Mouse (Mus musculus): Measurements from ENCODE around the gene Efemp2.

Efemp2 gene

DNA sequence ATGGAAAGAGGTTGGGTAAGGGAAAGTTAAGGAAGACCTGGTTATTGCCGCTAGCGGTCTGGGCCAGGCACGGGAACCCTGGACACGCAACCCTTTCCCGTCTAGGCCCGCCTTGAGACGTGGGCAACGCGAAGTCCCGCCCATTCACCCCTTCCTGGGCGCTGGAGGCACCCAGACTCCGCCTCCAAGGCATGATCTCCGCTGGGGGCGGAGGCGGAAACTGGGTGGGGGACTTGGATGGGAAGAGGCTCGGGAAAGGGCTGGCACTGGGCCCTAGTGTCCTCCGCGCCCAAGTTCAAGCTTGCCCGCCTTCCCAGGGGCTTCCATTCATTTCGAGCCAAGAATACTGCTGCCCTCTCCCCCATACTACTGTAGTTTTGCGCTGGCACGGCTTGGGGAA is at the start of gene Efemp2:
Efemp2 (plus strand) TSS at position 235 of the 400 bp plus-strand sequence.
- peak; percentile 72 for DNase-seq

DNA sequence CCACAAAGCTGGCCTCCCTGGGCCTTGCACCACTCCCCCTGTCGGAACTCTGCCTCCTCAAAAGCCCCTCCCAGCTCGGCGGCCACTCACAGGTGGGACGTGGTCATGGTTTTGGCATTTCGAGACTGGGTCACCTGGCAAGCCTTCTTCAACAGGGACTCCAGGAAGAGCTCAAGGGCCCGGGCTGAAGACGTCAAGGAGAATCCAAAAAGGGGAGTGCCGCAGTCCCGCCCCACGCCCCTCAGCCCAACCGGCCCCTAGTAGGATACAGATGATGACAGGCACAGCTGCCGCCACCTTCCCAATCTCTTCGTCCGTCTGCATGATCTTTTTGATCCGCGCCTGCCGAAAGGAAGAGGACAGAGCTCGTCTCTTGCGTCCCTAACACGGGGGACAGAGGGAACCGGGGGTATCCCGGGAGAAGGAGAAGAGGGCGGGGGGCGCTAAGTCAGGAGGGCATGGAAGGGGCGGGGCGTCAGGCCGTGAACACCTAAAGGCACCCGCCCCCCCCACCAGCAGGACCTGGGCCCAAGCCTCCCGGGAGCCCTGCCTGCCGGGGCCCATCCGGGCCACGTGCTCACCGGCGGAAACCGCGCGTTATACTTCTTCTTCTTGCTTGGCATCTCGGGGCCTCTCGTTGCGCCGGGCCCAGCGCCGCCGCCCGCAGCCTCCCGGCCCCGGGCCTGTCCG is 49.5 kb upstream of the Efemp2 start:
- peak; percentile 79 for DNase-seq

DNA sequence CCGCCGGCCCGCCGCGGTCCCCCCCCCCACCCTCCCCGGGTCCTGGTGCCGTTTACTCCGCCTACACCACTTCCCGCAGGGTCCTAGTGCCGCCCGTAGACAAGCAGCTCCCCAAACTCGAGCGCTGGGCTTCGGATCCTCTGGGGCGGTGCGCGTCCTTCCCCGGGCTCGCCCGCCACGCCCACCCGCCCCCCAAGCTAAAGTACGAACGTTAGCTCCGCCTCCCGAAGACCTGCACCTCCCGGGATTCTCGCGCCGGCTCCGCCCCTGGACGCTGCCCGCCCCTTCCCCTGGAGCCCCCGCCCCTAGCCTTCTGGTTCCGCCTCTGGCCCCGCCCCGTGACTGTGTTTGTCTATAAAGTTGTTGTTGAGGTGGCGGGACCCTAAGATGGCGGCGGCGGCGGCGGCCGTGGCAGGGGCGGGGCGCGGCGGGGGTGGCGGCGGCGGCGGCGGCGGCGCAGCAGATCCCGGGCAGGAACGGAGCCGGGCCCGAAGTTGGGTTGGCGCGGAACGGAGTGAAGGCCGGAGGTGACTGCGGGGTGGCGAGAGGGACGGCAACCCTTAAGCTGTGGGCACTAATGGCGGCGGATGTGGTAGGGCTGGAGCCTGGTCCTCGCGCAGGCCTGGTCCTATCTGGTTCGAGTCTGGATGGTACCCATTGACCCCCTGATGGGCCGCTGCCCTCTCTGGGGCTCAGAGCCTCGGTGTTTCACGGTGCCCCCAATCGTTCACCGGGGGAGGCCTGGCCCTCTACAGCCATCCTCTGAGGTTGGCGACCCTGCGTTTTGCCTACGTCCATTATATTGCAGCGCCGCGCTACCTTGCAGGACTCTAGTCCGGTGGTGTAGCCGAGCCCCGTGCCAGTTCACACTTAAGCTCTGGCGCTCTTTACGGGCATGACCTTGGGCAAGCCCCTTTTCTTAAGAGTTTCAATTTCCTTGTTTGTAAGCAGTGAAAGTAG is 48.7 kb upstream of the Efemp2 start, which contains the start of the genes Drap1 and AI837181:
Drap1 (minus strand) TSS at position 198 of the 960 bp plus-strand sequence.
AI837181 (plus strand) TSS at position 363 of the 960 bp plus-strand sequence.
- DNase-seq, result peak; percentile 96

GRCm38 (mm10) chr19:5425906-5426565 is 47.7 kb upstream of the Efemp2 start:
- peak; percentile 17 for DNase-seq

- no peak for DNase-seq
Observed at GRCm38 (mm10) chr19:5426640-5427290, 47.0 kb upstream of the Efemp2 start.

DNA sequence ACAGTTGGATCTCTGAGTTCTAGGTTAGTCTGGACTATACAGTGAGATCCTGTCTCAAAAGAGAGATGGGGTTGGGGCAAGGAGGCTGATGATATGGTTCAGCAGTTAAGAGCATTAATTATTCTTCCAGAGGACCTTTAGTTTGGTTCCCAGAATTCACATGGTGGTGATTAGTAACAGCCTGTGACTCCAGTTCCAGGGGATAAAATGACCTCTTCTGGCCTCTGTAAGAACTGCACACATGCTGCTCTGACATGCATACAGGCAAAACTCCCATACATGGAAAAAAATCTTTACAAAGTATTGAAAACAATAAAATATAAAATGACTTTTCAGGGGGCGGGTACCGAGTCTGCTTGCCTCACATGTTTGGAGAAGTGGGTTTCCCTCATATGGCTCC is 45.7 kb upstream of the Efemp2 start:
- DNase-seq, result peak; percentile 43

DNA sequence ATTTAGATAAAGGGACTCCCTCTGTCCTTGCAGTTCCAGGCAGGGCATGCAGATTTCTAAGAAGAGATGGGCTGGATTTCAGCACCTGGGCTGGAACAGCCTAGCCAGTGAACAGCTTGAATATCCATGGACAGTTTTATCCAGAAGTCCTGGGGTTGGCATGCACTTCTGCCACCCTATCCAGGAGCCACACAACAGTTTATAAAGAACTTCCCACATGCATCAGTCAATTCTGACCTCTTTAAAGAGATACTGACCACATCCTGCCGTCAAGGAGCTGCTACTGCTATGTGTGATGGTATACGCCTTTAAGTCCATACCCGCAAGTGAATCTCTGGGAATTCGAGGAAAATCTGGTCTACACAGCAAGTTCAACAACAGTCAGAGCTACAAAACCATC is 44.5 kb upstream of the Efemp2 start:
- DNase-seq, result no peak

GRCm38 (mm10) chr19:5429806-5430205 is 43.9 kb upstream of the Efemp2 start:
- no peak for DNase-seq

- DNase-seq, result peak; percentile 39
Observed at GRCm38 (mm10) chr19:5430408-5430807, 43.3 kb upstream of the Efemp2 start.

GRCm38 (mm10) chr19:5431911-5432464 is 41.8 kb upstream of the Efemp2 start:
- no peak for DNase-seq

GRCm38 (mm10) chr19:5432992-5433852 is 40.5 kb upstream of the Efemp2 start:
- peak; percentile 80 for DNase-seq

GRCm38 (mm10) chr19:5433951-5434350 is 39.8 kb upstream of the Efemp2 start:
- no peak for DNase-seq

GRCm38 (mm10) chr19:5444371-5444908 is 29.3 kb upstream of the Efemp2 start:
- no peak for DNase-seq

GRCm38 (mm10) chr19:5444954-5445353 is 28.8 kb upstream of the Efemp2 start:
- DNase-seq, result no peak

- no peak for DNase-seq
Observed at GRCm38 (mm10) chr19:5445747-5446146, 28.0 kb upstream of the Efemp2 start.

- DNase-seq, result peak; percentile 84
Observed at GRCm38 (mm10) chr19:5447515-5448353, 26.0 kb upstream of the Efemp2 start, which contains the start of gene Fosl1. Gene Fosl1 (plus strand): TSS chr19:5447547.

- no peak for DNase-seq
Observed at GRCm38 (mm10) chr19:5448354-5449150, 25.2 kb upstream of the Efemp2 start.

DNA sequence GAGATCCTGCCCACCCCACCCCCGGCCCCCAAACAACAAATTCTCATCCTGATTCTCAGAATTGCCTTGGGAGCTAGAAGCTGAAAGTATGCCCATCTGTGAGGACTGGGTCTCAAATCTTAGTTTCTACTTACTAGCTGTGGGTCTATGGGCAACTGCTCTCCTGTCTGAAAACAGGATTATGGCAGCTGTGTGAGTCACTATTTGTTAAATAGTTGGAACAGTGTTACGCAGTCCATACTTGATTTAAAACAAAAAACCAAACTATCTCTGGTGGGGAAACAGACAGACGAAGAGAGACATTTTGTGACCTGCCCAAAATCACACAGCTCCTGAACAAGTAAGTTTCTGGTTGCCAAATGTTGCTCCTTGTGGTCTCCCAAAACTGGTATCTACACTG is 24.1 kb upstream of the Efemp2 start:
- no peak for DNase-seq

DNA sequence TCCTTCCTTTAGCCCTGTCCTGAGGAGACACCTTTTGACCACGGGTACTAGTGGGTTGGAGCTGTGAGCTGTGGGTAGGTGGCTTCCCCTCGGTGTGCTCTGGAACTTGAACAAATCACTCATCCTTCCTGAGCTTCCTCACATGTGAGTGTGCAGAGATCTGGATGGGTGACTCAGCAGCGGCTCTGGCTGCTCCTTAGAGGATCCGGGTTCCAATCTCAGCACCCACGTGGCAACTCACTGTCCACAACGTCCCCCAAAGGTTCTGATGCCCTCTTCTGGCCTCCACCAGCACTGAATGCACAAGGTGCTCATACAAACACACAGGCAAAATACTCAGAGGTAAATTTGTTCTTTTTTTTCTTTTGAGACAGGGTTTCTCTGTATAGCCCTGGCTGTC is 22.0 kb upstream of the Efemp2 start:
- no peak for DNase-seq

Measured in thymus, postnatal 25 days (tissue).